Comparison of ENCODE assay signal across 24 mouse cellular contexts in the genomic region with DNA sequence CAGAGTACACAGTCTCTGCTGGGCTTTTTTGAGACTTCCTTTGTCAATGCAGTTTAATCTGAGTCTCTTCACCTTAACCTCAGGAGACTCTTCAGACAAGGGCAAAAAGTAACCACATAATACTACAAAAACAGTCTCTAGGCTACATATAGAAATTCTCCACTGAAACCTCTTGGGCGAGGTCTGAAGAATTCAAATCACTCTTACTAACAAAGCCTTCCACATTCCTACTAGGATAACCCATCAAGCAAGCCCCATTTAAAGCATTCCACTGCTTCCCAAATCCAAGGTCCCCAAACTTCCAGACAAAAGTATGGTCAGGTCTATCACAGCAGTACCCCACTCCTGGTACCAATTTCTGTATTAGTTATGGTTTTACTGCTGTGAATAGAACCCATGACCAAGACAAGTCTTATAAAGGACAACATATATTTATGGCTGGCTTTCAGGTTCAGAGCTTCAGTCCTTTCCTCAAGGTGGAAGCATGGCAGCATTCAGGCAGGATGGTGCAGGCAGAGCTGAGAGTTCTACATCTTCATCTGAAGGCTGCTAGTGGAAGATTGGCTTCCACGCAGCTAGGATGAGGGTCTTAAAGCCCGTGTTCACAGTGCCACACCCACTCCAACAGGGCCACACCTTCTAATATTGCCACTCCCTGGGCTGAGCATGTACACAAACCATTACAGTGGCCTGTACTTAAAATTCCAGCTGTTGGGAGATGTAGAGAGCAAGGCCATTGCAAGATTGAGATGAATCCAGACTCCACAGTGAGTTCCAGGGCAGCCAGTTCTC.
"Had no signal": no experiment of that assay in that cellular context is flagged by ENCODE, and none has a peak within 500 bp of the region (broad histone marks: within the 10 kb centered on the region; RNA-seq: fewer than 3 reads in every experiment).

No protein-coding gene starts in this region.

- H3K27me3 ChIP-seq: heart, embryonic 12.5 days; hindbrain, embryonic 12.5 days; hindbrain, embryonic 15.5 days; kidney, embryonic 15.5 days; limb, embryonic 13.5 days; limb, embryonic 15.5 days had no signal

- ATAC-seq: hindbrain, postnatal 0 days; intestine, embryonic 16.5 days had no signal

- H3K4me2 ChIP-seq: heart, embryonic 12.5 days; hindbrain, embryonic 12.5 days; hindbrain, embryonic 15.5 days; kidney, embryonic 15.5 days; limb, embryonic 13.5 days; limb, embryonic 15.5 days had no signal

- DNase-seq: gastrocnemius, postnatal 14 days; gastrocnemius, postnatal 36 days; heart, adult 18-20 months; heart, postnatal 10 days; heart, postnatal 4 days; kidney, adult 11 months; kidney, adult 2 months; kidney, adult 9 months; kidney, postnatal 14 days; kidney, postnatal 36 days; layer of hippocampus, adult 9-11 months; layer of hippocampus, postnatal 36 days; left cerebral cortex, postnatal 4 days had no signal

- H3K4me1 ChIP-seq: heart, embryonic 10.5 days; heart, embryonic 12.5 days; hindbrain, embryonic 10.5 days; hindbrain, embryonic 12.5 days; hindbrain, embryonic 15.5 days; kidney, embryonic 15.5 days; limb, embryonic 13.5 days; limb, embryonic 15.5 days had no signal

- H3K4me3 ChIP-seq: heart, embryonic 10.5 days; heart, embryonic 12.5 days; hindbrain, embryonic 10.5 days; hindbrain, embryonic 12.5 days; hindbrain, embryonic 15.5 days; kidney, embryonic 15.5 days; limb, embryonic 13.5 days; limb, embryonic 15.5 days had no signal

- H3K27ac ChIP-seq: heart, embryonic 10.5 days; hindbrain, embryonic 10.5 days; hindbrain, embryonic 12.5 days; hindbrain, embryonic 15.5 days; hindbrain, postnatal 0 days; kidney, embryonic 15.5 days; kidney, postnatal 0 days; limb, embryonic 13.5 days; limb, embryonic 15.5 days had no signal

- H3K9ac ChIP-seq: heart, embryonic 12.5 days; hindbrain, embryonic 12.5 days; hindbrain, embryonic 15.5 days; kidney, embryonic 15.5 days; limb, embryonic 13.5 days; limb, embryonic 15.5 days had no signal

- H3K9me3 ChIP-seq: heart, embryonic 10.5 days; hindbrain, embryonic 12.5 days; hindbrain, embryonic 15.5 days; kidney, embryonic 15.5 days; limb, embryonic 13.5 days; limb, embryonic 15.5 days had no signal
